ENCODE assay signal across 9 mouse cellular contexts in the genomic region with DNA sequence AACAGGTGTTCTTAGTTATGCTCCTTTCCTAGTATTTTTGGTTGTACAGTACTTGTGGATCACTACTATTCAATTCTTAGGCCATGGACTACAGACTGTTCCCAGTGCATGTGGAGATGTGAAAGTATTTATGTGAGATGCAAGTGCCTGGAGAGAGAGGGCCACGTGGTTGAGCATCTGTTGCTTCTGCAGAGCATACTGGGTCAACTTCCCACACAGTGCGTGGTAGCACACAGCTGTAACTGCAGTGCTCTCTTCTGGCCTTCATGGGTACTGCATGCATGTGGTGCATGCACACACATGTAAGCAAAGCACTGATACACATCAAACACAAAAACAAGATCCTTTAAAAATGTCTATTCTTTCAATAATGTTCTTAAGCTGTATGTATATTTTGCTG. TPM values are rescaled to one million over a fixed set of nuclear protein-coding genes. Genes with fewer than 3 reads are reported as not detected.
A peak's percentile ranks its signal among the peaks of the same experiment; 100 is the strongest.
DNase-seq lines count a peak whose midpoint lies in the region; ATAC-seq and TF ChIP-seq lines count a peak whose summit lies in the region.
"Had no signal": no experiment of that assay in that cellular context is flagged by ENCODE, and none has a peak within 500 bp of the region (broad histone marks: within the 10 kb centered on the region; RNA-seq: fewer than 3 reads in every experiment).

No protein-coding gene starts in this region.

- no peaks in the 10 kb centered on the region for H3K9me3 ChIP-seq in forebrain, embryonic 11.5 days (ENCODE audit: control insufficient read depth, low read length)
- H3K9me3 ChIP-seq in forebrain, embryonic 12.5 days: no peaks in the 10 kb centered on the region
- no peaks in the 10 kb centered on the region for H3K9me3 ChIP-seq in embryonic facial prominence, embryonic 14.5 days (ENCODE audit: control insufficient read depth, low read length)
- H3K9me3 ChIP-seq: embryonic facial prominence, embryonic 12.5 days had no signal

- ATAC-seq in forebrain, embryonic 11.5 days (replicated peaks; ENCODE audit: low FRiP score): 0 out of 2 replicates have a peak, but pooled peaks have one; percentile 46
- no peak; the same call in 1 of the 2 replicates for ATAC-seq in forebrain, embryonic 12.5 days (ENCODE audit: low FRiP score)
- ATAC-seq in embryonic facial prominence, embryonic 14.5 days (ENCODE audit: low read depth): no peak

- 86% methylated on average over 2 of the region's 2 CpGs for WGBS in forebrain, embryonic 11.5 days
- WGBS in forebrain, embryonic 12.5 days: 85% methylated on average over 2 of the region's 2 CpGs
- WGBS in embryonic facial prominence, embryonic 14.5 days: 84% methylated on average over 2 of the region's 2 CpGs

- no peak overlapping the region for H3K4me3 ChIP-seq in forebrain, embryonic 11.5 days (ENCODE audit: low read depth, low read length)
- H3K4me3 ChIP-seq in forebrain, embryonic 12.5 days (replicated peaks): no peak overlapping the region
- H3K4me3 ChIP-seq in testis, adult 2 months (ENCODE audit: control insufficient read depth, low read depth, low read length): no peak overlapping the region
- H3K4me3 ChIP-seq in embryonic facial prominence, embryonic 14.5 days (ENCODE audit: low read depth, low read length): no peak overlapping the region
- H3K4me3 ChIP-seq: embryonic facial prominence, embryonic 12.5 days had no signal

- H3K27ac ChIP-seq in forebrain, embryonic 11.5 days (ENCODE audit: low read depth, low read length): no peak overlapping the region
- H3K27ac ChIP-seq in forebrain, embryonic 12.5 days: no peak overlapping the region
- no peak overlapping the region for H3K27ac ChIP-seq in testis, adult 2 months (ENCODE audit: control insufficient read depth, insufficient read depth, low read depth, low read length)
- no peak overlapping the region for H3K27ac ChIP-seq in embryonic facial prominence, embryonic 14.5 days (replicated peaks; ENCODE audit: low read depth, low read length)
- H3K27ac ChIP-seq: embryonic facial prominence, embryonic 12.5 days had no signal

- no peaks in the 10 kb centered on the region for H3K4me1 ChIP-seq in forebrain, embryonic 11.5 days (replicated peaks; ENCODE audit: control insufficient read depth, insufficient read depth, low read length)
- no peaks in the 10 kb centered on the region for H3K4me1 ChIP-seq in forebrain, embryonic 12.5 days
- no peaks in the 10 kb centered on the region for H3K4me1 ChIP-seq in testis, adult 2 months (ENCODE audit: control insufficient read depth, insufficient read depth, low read length)
- no peaks in the 10 kb centered on the region for H3K4me1 ChIP-seq in embryonic facial prominence, embryonic 14.5 days (ENCODE audit: control insufficient read depth, insufficient read depth, low read length)
- H3K4me1 ChIP-seq: embryonic facial prominence, embryonic 12.5 days had no signal

- H3K9ac ChIP-seq in forebrain, embryonic 11.5 days (ENCODE audit: low read length): no peak overlapping the region
- no peak overlapping the region for H3K9ac ChIP-seq in forebrain, embryonic 12.5 days
- H3K9ac ChIP-seq in embryonic facial prominence, embryonic 14.5 days (ENCODE audit: low read depth, low read length): no peak overlapping the region
- H3K9ac ChIP-seq: embryonic facial prominence, embryonic 12.5 days had no signal

- TF ChIP-seq CTCF in testis, adult 2 months (IDR thresholded peaks at IDR 0.05; ENCODE audit: control insufficient read depth, insufficient read depth, insufficient replicate concordance, low read depth, low read length): peak; percentile 53; the same call in 1 of the 2 replicates

- no peak overlapping the region for H3K4me2 ChIP-seq in forebrain, embryonic 11.5 days (ENCODE audit: low read depth, low read length, severe bottlenecking)
- no peak overlapping the region for H3K4me2 ChIP-seq in forebrain, embryonic 12.5 days
- no peak overlapping the region for H3K4me2 ChIP-seq in embryonic facial prominence, embryonic 14.5 days (ENCODE audit: low read depth, low read length)
- H3K4me2 ChIP-seq: embryonic facial prominence, embryonic 12.5 days had no signal

- no peak for TF ChIP-seq POLR2A in testis, adult 2 months (IDR thresholded peaks at IDR 0.05; ENCODE audit: control insufficient read depth, low read depth, low read length)

- peaks cover 11% of the 10 kb centered on the region for H3K36me3 ChIP-seq in forebrain, embryonic 11.5 days (ENCODE audit: control insufficient read depth, insufficient read depth, low read length)
- H3K36me3 ChIP-seq in forebrain, embryonic 12.5 days (replicated peaks): peaks cover 53% of the 10 kb centered on the region
- H3K36me3 ChIP-seq in testis, adult 2 months (ENCODE audit: control insufficient read depth, insufficient read depth, low read length): peaks cover 5% of the 10 kb centered on the region
- H3K36me3 ChIP-seq in embryonic facial prominence, embryonic 14.5 days (ENCODE audit: control insufficient read depth, insufficient read depth, low read length): peaks cover 65% of the 10 kb centered on the region

- no peaks in the 10 kb centered on the region for H3K27me3 ChIP-seq in forebrain, embryonic 11.5 days (ENCODE audit: control insufficient read depth, insufficient read depth, low read length)
- no peaks in the 10 kb centered on the region for H3K27me3 ChIP-seq in forebrain, embryonic 12.5 days
- no peaks in the 10 kb centered on the region for H3K27me3 ChIP-seq in testis, adult 2 months (ENCODE audit: control insufficient read depth, insufficient read depth, low read length)
- H3K27me3 ChIP-seq in embryonic facial prominence, embryonic 14.5 days (replicated peaks; ENCODE audit: control insufficient read depth, insufficient read depth, low read length): no peaks in the 10 kb centered on the region
- H3K27me3 ChIP-seq: embryonic facial prominence, embryonic 12.5 days had no signal

- DNase-seq in forebrain, embryonic 11.5 days (ENCODE audit: low spot score): no peak
- DNase-seq in testis, postnatal 14 days (ENCODE audit: low spot score): no peak
- DNase-seq in embryonic facial prominence, embryonic 14.5 days (ENCODE audit: low spot score): peak; percentile 6
- DNase-seq in kidney, postnatal 4 days: peak; percentile 64 to 70
- DNase-seq in retina, postnatal 1 day: peak; percentile 37
- no peak for DNase-seq in left cerebral cortex, adult 11 months (ENCODE audit: low spot score)

RNA-seq across cellular contexts. Expression of gene Fbxl3, which starts 32.6 kb away (rescaled TPM):
- polyA plus RNA-seq in forebrain, embryonic 11.5 days (2014; fragmentation: Nextera tagmentation; extraction: Ambion mirVana): 23.6 and 27.2 TPM in 2 replicates
- 23.7 and 27.4 TPM in 2 replicates for polyA plus RNA-seq in forebrain, embryonic 12.5 days (2016; fragmentation: Nextera tagmentation; extraction: Ambion mirVana)
- polyA plus RNA-seq in testis, adult 2 months (2012; rRNA removed): 29.4 and 33.2 TPM in 2 replicates
- 34.1 and 35.0 TPM in 2 replicates for polyA plus RNA-seq in embryonic facial prominence, embryonic 14.5 days (2014; fragmentation: Nextera tagmentation; extraction: Ambion mirVana)

Comparison
In these comparisons a context has a peak if more than half of its experiments do, and no peak if none do; other contexts are left out.
1. DNase-seq: peak in embryonic facial prominence, embryonic 14.5 days (single experiment), kidney, postnatal 4 days (2 of 2) and retina, postnatal 1 day (single experiment); none in forebrain, embryonic 11.5 days (single experiment), testis, postnatal 14 days (single experiment) and left cerebral cortex, adult 11 months (single experiment).